Mouse (Mus musculus) hindbrain, postnatal 0 days (tissue): ENCODE measurements around the gene Phlda1. TPM values are rescaled to one million over a fixed set of nuclear protein-coding genes. Genes with fewer than 3 reads are reported as not detected.

ENCODE experiments used
- ATAC-seq: fragments of 200-750 bp; cut with Nextera tagmentation; 2 replicates; pipeline ENCODE4 v1.8.0; 2017; ENCODE audit warnings: mild to moderate bottlenecking, moderate TSS enrichment, moderate library complexity
- DNase-seq: peaks from one replicate; pipeline ENCODE4 v3.0.0-alpha.2; 2015; ENCODE audit warnings: low spot score
- H3K27ac ChIP-seq: fragments of 300-500 bp; sonication (generic); 2 replicates; pipeline ENCODE4 v1.5.1; 2014; ENCODE audit warnings: mild to moderate bottlenecking
- H3K27me3 ChIP-seq: fragments of 300-500 bp; sonication (generic); 2 replicates; pipeline ENCODE4 v1.6.1; 2014; ENCODE audit warnings: low read length, mixed read lengths; ENCODE audit not compliant: insufficient read depth
- H3K36me3 ChIP-seq: fragments of 300-500 bp; sonication (generic); 2 replicates; pipeline ENCODE4 v1.6.1; 2014; ENCODE audit warnings: low read length, mixed read lengths; ENCODE audit not compliant: insufficient read depth
- H3K4me1 ChIP-seq: fragments of 300-500 bp; sonication (generic); 2 replicates; pipeline ENCODE4 v1.6.1; 2014; ENCODE audit warnings: antibody characterized with exemption, low read length, mixed read lengths; ENCODE audit not compliant: insufficient read depth
- H3K4me2 ChIP-seq: fragments of 300-500 bp; sonication (generic); 2 replicates; pipeline ENCODE4 v1.6.1; 2014; ENCODE audit warnings: low read depth, mild to moderate bottlenecking, low read length, moderate library complexity, mixed read lengths
- H3K4me3 ChIP-seq: fragments of 300-500 bp; sonication (generic); 2 replicates; pipeline ENCODE4 v1.5.1; 2014; ENCODE audit warnings: low read length
- H3K9ac ChIP-seq: fragments of 300-500 bp; sonication (generic); replicated peaks from 2 replicates; pipeline ENCODE4 v1.6.1; 2014; ENCODE audit warnings: mild to moderate bottlenecking, low read length, moderate library complexity, mixed read lengths
- H3K9me3 ChIP-seq: fragments of 300-500 bp; sonication (generic); 2 replicates; pipeline ENCODE4 v1.6.1; 2016; ENCODE audit warnings: low read length, mixed read lengths
- CTCF ChIP-seq: IDR thresholded peaks from 2 replicates; pipeline ENCODE4 v1.5.1; 2016; ENCODE audit warnings: antibody characterized with exemption, control low read depth, low read depth
- WGBS: fragments of 180-500 bp; shearing (Covaris S2); extraction: QIAGEN DNeasy Blood & Tissue Kit; methylation state at CpG from one replicate; pipeline ENCODE4 v1.1.7; 2014; 5-methylcytosine and 5-hydroxymethylcytosine counted together
- polyA plus RNA-seq: library from polyadenylated mRNA; unstranded; fragments of >200 nt; fragmentation: Nextera tagmentation; extraction: Ambion mirVana; gene quantifications from 2 replicates; pipeline ENCODE4 v1.2.1, GENCODE M21; 2015
- total RNA-seq: library from RNA; depleted of rRNA; stranded (reverse); fragments of >200 nt; gene quantifications from 2 replicates; pipeline ENCODE4 v1.2.3, GENCODE M21; 2014

Gene Phlda1
- total and polyA plus RNA-seq, 2 experiments from 2014 or later = 8.4 to 39.4 TPM

GRCm38 (mm10) chr10:111537410-111537809, 31.3 kb downstream of the Phlda1 start:
- no peaks in the 10 kb centered on the region for H3K9me3 ChIP-seq
- no peak for DNase-seq
- no peaks in the 10 kb centered on the region for H3K27me3 ChIP-seq
- H3K9ac ChIP-seq = no peak overlapping the region
- H3K4me3 ChIP-seq = no peak overlapping the region
- no peaks in the 10 kb centered on the region for H3K36me3 ChIP-seq
- no peaks in the 10 kb centered on the region for H3K4me1 ChIP-seq
- no peak overlapping the region for H3K4me2 ChIP-seq
- H3K27ac ChIP-seq = no peak overlapping the region
- 92% methylated on average over 19 of the region's 19 CpGs for WGBS
- ATAC-seq = no peak
- no peak for TF ChIP-seq CTCF

GRCm38 (mm10) chr10:111539724-111540324, 33.7 kb downstream of the Phlda1 start:
- no peaks in the 10 kb centered on the region; the same call in 1 of the 2 replicates for H3K4me1 ChIP-seq
- peak; percentile 25 for DNase-seq
- 35% methylated on average over 9 of the region's 9 CpGs for WGBS

GRCm38 (mm10) chr10:111540678-111541077, 34.6 kb downstream of the Phlda1 start:
- no peaks in the 10 kb centered on the region for H3K27me3 ChIP-seq
- no peak overlapping the region for H3K9ac ChIP-seq
- no peak overlapping the region for H3K27ac ChIP-seq
- no peak overlapping the region for H3K4me2 ChIP-seq
- TF ChIP-seq CTCF = no peak
- DNase-seq = no peak
- H3K36me3 ChIP-seq = no peaks in the 10 kb centered on the region
- no peaks in the 10 kb centered on the region; the same call in 1 of the 2 replicates for H3K4me1 ChIP-seq
- WGBS = 66% methylated on average over 9 of the region's 9 CpGs
- H3K9me3 ChIP-seq = no peaks in the 10 kb centered on the region
- peak; percentile 42; the same call in 1 of the 2 replicates for ATAC-seq
- no peak overlapping the region for H3K4me3 ChIP-seq

More at GRCm38 (mm10) chr10:111539724-111540324, 33.7 kb downstream of the Phlda1 start:
- TF ChIP-seq CTCF = no peak
- Histone ChIP-seq H3K36me3 (no peaks in the 10 kb centered on the region), H3K9me3 (no peaks in the 10 kb centered on the region), H3K27ac (peak overlapping the region; percentile 36; the same call in 1 of the 2 replicates), H3K9ac (no peak overlapping the region), H3K4me2 (no peak overlapping the region), H3K4me3 (no peak overlapping the region), H3K27me3 (no peaks in the 10 kb centered on the region)
- ATAC-seq = 0 out of 2 replicates have a peak, but pooled peaks have one; percentile 43

GRCm38 (mm10) chr10:111543106-111543505, 37.0 kb downstream of the Phlda1 start:
- Histone ChIP-seq H3K9me3 (no peaks in the 10 kb centered on the region), H3K27me3 (no peaks in the 10 kb centered on the region), H3K27ac (no peak overlapping the region), H3K4me3 (no peak overlapping the region), H3K36me3 (no peaks in the 10 kb centered on the region), H3K9ac (no peak overlapping the region), H3K4me1 (no peaks in the 10 kb centered on the region; the same call in 1 of the 2 replicates), H3K4me2 (no peak overlapping the region)
- no peak for ATAC-seq
- TF ChIP-seq CTCF = no peak
- 79% methylated on average over 7 of the region's 7 CpGs for WGBS
- DNase-seq = no peak

GRCm38 (mm10) chr10:111543781-111544260, 37.7 kb downstream of the Phlda1 start:
- Histone ChIP-seq H3K36me3 (no peaks in the 10 kb centered on the region), H3K27ac (no peak overlapping the region), H3K4me1 (no peaks in the 10 kb centered on the region; the same call in 1 of the 2 replicates), H3K9me3 (no peaks in the 10 kb centered on the region), H3K27me3 (no peaks in the 10 kb centered on the region), H3K9ac (no peak overlapping the region), H3K4me3 (no peak overlapping the region), H3K4me2 (no peak overlapping the region)
- DNase-seq (no peak), ATAC-seq (peak; percentile 54)
- 17% methylated on average over 7 of the region's 7 CpGs for WGBS
- no peak for TF ChIP-seq CTCF

- DNase-seq (no peak), ATAC-seq (no peak)
- no peak overlapping the region for H3K4me3 ChIP-seq
- no peak overlapping the region for H3K4me2 ChIP-seq
- no peaks in the 10 kb centered on the region for H3K27me3 ChIP-seq
- no peak overlapping the region for H3K27ac ChIP-seq
- no peaks in the 10 kb centered on the region; the same call in 1 of the 2 replicates for H3K4me1 ChIP-seq
- 70% methylated on average over 4 of the region's 4 CpGs for WGBS
- H3K9me3 ChIP-seq = no peaks in the 10 kb centered on the region
- no peaks in the 10 kb centered on the region for H3K36me3 ChIP-seq
- no peak for TF ChIP-seq CTCF
- H3K9ac ChIP-seq = no peak overlapping the region
Observed at GRCm38 (mm10) chr10:111544311-111544710, 38.2 kb downstream of the Phlda1 start.

- Histone ChIP-seq H3K27ac (no peak overlapping the region), H3K4me1 (no peaks in the 10 kb centered on the region; the same call in 1 of the 2 replicates), H3K36me3 (no peaks in the 10 kb centered on the region), H3K4me2 (no peak overlapping the region), H3K27me3 (no peaks in the 10 kb centered on the region), H3K9ac (no peak overlapping the region), H3K9me3 (no peaks in the 10 kb centered on the region), H3K4me3 (no peak overlapping the region)
- no peak for ATAC-seq
- no peak for TF ChIP-seq CTCF
- WGBS = 80% methylated on average over 4 of the region's 4 CpGs
- no peak for DNase-seq
Observed at GRCm38 (mm10) chr10:111545648-111546047, 39.6 kb downstream of the Phlda1 start.
